Mouse (Mus musculus): Measurements from ENCODE around the gene Calcb. TPM values are rescaled to one million over a fixed set of nuclear protein-coding genes. Genes with fewer than 3 reads are reported as not detected.
"Not testable (repeated sequence)": the region's sequence is repeated elsewhere in the genome, so short reads cannot be mapped to it uniquely, and the experiment has no call there.

Gene Calcb
- total RNA-seq (2021): not detected
- long read RNA-seq, experiment 1: 0 reads
- long read RNA-seq, experiment 2: 0 reads

DNA sequence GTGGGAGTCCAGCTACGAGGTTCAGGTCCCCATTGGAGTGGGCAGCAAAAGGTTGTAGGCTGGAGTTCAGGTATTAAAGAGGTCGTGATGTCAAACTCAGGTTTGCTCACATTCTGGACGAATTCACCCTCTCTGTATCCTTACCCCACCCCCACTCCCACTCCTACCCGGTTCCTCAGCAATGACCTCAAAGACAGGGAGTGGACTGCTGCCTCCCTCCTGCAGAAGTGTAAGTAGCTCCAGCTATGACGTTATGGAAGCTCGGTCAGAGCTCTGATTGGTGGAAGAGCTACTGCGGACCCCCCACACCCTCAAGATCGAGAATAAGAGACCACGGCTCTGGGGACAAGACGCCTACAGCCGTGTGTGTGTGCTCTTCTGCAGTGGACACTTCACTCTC is at the start of gene Calcb:
Calcb (plus strand) TSS at position 344 of the 400 bp plus-strand sequence.
- DNase-seq: no peak

DNA sequence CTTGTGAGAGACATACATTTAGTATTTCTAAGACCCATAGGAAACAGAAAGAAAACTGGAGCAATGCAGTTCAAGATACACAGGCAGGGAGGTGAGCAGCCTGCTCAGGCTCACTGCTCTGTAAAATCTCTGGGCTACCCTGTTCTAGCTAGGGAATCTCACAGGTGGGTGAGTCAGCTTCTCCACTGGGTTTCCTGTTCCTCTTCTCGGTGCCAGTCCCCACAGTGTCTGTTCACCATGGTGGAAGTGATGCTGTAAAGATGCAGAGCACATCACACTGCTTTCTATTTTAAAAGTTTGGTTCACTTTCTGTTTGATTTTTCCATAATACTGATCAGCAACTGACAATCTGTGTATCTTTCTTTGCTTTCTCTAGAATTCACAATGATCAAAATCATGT is 47.0 kb upstream of the Calcb start:
- no peak for DNase-seq

DNA sequence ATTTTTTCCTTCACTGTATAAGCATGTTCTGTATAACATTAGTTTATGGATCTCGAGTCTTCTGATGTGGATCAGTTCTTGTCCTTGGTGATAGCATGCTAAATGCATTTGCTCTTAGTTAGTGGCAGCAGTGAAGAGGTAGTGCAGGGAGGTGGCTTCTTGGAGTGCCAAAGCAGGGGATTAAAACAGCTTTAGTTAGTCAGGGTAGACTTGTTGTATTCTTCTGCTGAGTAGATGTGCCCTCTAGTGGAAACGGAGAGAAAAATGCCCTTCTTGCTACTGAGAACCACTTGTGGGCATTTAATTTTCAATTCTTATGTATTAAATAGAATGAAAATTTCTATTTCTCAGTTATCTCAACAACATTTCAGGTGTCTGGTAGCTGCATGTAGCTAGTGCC is 45.7 kb upstream of the Calcb start:
- DNase-seq: no peak

DNA sequence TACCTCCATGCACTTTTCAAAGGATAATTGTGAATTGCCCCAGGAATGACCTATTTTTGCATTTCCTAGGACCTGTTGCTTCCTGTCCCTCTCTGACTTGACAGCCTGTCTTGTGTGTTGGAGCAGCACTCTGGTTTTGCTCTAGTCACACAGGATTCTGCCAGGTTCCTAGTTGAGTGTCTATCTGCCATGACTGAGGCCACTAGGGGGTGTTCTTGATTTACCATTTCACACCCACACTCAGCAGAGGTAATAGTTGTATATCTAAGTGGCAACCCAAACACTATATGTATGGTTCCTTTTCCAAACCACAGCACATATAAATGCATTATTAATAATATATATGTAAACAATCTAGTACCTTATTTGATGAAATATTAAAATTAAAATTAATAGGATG is 26.1 kb upstream of the Calcb start:
- DNase-seq: no peak

DNA sequence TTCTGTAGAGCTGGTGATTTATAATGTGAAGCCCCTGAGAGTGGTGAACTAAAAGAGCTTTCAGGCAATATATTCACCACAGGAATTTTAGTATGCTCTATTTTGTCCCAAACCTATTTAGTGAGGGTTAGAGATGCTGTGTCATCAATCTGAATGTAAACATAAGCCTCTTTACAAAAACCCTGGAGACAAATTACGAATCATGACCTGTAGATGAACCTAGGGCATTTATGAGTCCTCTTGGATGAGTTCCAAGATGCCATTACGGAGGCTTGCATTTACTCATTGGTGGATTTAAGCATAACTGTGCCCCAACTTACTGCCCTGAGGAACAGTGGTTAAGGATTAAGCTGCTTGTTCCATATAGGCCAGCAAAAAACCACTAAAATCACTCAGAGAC is 17.6 kb upstream of the Calcb start:
- no peak for DNase-seq

DNA sequence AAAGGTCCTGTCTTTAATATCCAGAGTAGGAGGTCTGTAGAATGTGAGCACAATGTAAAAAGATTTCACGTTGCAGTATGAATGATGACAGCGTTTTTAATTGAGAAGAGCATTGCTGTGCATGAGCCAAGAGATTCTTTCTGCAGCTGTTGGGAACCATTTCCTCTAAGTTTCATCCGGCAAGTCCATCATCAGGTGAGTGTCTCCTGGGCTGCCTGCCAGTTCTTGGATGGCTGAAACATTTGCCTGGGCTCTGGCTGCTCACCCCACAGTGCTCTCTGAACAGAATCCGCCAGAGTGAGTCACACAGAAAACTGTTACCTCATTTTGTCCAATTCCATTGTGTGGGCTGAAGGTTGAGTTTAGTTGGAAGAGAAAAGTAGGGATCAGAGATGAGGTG is 11.7 kb upstream of the Calcb start:
- DNase-seq: no peak

DNA sequence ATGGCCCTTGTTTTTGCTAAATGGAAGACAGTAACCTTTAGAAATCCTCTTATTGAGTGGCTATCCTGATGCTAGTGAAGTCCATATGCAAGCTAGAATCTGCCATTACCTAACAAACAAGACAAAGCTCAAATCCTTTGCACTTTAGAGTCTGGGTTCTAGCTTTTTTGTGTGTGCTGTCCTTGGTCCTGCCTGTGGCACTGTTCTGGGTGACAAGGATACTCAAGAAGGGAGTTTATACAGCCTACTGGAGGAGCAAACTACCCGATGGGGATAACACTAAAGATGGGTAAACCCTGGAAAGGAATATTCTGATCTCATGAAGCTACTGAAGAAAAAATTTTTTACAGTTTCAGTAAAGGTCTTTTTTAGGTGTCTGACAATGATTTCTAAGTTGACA is 11.0 kb upstream of the Calcb start:
- no peak for DNase-seq

DNA sequence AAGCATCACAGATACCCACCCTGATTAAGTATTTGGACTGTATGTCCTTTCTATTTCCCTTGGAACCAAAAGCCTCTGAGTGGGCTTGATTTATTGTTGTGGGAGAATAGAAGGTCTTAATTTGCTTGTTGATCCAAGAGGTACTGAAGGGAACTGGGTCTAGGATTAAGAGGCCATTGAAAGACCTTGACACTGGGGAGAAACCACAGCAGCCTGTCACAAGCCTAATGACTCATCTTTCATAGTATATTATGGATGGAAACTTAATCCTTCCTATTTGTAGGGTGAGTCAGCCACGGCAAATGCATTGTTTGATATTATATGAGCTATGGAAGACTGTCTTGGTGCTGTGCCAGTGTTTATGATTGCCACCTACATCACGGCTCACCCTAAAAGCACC is 8.0 kb upstream of the Calcb start:
- DNase-seq: no peak

DNA sequence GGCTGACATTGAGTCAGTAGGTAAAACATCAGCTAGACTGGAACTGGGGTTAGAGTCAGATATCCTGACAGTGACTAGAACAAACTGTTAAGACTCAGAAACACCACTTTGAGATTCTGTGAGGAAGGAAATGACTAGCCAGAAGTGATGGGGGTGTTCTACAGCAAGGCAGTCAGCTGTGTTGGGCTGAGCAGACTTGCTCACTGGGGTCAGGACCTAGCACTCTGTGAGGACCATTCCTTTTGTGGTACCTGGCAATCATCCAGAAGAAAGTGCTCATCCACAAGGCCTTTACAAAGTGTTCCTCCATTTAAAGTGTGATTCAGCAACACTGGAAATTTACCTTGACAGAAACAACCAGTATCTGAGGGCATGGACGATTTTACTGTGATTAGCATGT is 5.9 kb upstream of the Calcb start:
- no peak for DNase-seq

DNA sequence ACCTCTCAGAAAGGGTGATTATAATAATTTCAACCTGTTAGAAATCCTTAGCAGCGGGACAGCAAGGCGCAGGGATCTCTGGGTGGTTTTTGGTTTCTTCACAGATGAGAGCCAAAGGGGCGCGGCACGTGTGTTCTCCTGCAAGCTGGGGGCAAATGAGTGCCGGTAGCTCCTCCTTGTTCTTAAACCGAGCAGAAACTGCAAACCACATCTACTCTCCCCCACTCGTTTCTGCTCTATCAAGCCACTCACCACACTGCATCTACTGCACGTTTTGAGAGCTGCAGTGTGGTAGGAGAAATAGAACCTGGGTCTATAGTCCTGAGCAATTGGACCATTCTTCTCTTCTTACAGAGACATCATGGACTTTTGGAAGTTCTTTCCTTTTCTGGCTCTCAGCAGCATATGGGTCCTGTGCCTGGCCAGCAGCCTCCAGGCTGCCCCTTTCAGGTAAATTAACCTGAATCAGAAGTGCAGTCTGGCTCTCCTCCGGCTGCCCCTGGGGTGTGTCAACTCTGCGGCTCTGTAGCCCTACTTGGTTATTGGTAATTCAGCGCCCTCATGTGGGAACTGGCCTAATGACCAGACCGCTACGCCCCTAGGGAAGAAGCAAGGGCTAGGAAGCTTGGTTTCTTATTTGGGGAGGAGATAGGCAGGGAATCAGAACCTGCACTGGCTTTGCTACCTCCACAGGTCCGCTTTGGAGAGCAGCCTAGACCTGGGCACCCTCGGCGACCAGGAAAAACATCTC is 1.1 kb downstream of the Calcb start:
- DNase-seq: no peak

DNA sequence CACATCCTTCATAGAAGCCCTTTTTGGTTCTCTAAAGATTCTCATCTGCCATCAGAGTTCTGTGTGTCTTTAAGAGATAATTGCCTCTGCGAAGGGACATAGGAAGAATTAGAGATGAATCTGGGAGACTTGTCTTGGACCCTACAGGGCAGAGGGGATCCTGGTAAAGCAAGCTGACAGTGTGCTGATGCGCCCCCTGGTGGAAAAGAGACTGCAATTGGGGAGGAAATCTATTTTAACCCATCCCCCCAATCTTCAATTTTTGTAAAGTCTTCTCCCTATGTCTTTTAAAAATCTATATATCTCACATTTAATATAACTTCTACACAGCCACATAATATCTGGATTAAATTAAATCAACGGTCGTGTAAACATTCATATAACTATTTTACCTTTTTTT is 11.3 kb downstream of the Calcb start:
- not testable (repeated sequence) for DNase-seq

DNA sequence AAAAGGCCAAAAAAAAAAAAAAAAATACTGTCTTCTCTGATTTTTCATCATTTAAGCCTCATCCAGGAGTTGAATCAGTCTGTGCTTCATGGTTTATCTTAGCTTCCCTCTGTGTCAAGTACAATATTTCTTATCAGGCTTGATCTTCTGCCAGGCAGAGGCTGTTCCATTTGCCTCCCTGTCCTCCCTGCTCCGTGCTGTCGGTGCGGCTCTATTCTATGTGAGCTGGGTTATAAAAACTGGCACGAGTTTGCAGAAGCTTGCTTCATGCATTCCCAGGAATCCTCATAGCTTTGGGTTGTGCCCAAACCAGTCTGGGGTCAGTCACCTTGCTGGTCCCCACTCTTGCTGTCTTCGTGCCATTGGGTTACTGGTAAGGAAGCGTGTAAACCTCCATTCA is 12.7 kb downstream of the Calcb start:
- DNase-seq: no peak

DNA sequence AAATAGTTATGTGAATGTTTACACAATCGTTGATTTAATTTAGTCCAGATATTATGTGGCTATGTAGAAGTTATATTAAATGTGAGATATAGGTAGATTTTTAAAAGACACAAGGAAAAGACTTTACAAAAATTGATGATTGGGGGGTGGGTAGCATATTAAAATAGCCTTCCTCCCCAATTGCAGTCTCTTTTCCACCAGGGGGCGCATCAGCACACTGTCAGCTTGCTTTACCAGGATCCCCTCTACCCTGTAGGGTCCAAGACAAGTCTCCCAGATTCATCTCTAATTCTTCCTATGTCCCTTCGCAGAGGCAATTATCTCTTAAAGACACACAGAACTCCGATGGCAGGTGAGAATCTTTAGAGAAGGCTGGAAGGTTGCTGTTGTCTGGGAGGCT is 13.3 kb downstream of the Calcb start:
- not testable (repeated sequence) for DNase-seq

DNA sequence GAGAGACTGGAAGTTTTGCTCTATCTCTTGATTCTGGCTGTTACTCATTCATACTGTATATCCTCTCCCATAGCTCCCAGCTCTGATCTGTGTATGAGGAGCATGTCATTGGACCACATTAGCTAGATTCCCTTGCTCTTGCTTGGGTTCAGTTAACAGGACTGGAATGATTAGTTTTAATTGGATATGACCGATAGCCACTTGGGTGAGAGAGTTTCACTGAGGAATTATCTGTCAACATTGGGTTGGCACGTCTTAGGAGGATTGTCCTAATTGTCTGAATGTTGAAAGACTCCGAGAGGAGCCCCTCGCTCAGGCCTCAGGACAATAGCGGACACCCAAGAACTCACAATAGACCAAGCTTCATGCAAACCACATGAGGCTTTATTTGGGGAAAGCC is 17.8 kb downstream of the Calcb start:
- no peak for DNase-seq

DNA sequence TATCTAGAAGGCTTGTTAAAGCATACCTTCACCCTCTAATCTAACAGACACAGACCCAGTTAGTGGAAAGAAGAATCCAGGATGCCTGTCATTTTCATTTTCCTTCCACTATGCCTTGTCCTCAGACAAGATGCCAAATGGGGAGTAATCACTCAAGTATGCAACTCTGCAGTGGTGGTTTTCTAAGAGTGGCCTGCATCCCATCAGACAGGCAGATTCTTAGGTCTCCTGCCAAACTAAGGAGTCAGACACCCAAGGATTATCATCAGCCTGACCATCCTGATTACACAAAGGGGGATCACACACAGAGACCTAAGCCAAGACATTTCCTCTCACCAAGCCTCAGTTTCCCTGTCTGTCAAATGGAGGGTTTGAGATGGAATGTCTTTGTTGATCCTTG is 19.7 kb downstream of the Calcb start:
- no peak for DNase-seq

DNA sequence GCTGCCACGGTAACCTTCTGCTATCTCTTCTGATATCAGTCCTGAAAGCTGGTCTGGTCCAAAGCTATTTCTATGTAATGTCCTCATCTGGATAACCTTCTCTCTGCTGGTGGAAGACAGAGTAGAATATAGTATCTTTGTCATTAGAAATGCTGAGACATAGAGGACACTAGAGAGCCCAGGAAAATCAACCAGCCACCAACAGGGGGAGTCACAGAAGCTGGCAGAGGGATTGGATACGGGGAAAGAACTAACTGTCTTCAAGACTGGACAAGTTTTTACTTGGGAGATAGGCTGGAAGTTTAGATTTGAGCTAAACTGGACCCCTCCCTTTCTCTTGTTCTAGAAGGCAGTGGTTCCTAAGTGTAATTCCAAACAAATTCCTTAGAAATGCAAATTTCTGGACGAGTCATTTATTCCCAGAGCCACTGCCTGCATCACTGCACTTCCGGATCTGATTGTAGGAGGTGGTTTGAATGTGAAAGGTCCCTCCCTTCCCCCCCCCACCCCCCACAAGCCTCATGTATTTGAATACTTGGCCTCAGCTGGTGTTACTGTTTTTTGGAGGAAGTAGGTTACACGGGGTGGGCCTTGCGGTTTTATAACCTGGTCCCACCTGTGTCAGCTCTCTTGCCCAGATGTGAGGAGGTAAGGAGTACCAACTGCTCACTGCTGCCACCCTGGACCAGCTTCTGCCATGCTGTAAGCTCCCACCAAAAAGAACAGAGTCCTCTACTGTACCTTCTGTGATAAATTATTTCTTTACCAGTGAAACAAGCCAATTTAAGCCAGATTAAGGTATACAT is 22.1 kb downstream of the Calcb start:
- no peak for DNase-seq

DNA sequence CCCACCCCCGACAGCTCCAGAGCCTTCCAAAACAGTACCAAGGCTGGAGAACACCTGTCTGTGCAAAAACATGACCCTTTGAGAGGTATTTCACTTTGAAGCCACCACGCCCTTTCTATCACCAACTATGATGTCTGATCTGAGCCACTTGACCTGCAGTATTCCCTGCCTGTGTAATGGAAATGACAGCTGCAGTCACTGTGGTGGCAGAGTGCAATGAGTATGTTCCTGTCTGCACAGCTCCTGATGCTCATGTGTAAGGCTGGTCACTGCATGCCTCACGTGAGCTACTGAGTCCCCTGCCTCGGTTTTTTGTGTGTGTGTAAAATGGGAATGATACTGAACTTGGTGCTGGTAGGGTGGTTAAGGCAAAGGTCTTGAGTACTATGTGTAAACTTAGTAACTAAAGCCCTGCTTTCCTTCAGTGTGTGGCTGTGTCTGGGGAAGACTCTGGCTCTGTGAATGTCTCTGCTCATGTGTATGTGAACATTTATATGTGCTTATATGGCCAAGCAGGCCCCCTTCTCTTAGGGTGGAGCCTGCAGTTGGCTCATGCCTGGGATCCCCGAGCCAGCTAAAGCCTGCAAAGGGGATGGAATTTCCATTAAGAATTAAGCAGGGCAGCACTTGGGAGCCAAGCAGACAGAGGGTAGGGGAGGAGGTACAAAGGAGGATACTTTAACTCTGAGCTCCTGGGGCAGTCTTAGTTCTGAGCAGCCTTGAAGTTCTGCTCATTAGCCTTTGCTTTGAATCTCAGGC is 24.8 kb downstream of the Calcb start, which contains the start of gene Insc:
Insc (plus strand) TSS at position 673 of the 759 bp plus-strand sequence.
- DNase-seq: no peak

DNA sequence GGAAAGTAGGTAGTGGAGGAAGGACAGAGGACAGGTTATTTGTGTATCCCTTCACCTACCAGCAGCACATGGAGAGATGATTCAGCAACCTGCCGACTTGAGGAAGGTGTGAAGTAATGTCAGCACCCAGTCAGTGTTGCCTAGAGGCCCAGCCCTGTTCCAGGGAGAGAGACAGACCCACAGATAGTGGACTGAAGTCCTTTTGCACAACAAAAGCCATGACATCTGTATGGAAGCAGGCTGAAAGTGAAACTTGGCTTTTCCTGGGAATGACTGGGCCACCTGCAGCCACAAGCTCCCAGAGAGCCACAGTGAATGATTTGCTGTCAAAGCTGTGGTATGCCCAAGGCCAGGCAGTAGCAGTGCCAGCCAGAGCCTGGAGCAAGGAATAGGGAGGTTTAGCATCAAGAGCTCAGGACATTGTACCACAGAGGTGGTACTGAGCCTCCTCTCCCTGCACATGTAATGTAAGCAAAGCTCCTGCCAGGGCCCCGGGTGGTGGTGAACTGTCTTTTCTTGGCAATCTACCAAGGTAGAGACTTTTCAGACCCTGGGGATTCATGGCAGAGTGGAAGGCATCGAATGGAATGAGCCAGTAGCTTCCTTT is 26.3 kb downstream of the Calcb start:
- no peak for DNase-seq

DNA sequence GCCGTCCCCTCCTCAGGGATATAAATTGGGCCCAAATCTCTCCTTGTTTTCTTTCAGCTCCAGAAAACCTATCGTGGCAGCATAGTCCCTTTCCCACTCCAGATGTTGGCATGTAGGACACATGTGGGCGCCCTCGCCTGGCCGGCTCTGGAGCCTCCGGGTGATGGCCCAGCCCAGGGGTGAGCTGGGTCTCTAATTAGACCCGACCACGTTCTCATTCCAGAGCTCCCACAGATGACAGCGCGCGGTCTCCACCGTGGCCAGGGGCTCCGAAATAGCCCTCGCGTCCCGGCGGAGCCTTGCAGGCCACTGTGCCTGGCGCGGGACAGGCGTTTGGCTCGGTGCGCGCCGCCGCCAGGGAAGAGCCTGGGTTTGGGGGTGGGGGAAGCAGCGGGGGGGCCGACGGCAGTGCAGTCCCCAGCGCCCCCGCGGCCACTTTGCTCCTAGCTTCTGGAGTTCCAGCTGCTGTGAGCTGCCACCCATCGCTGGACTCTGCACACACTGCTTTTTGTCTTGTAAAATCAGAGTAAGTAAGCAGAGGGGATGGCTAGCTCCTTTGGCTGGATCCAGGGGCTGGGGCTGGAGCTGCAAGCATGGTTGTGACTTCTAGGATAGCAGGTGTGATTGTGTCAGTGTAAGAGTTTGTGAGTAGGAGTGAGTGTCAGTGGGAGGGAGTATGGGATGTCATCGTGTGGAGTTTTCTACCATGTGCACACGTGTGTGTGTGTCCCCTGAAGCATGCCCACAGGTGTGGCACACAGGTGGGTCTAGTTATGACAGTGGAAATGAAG is 27.2 kb downstream of the Calcb start:
- peak; percentile 23 for DNase-seq

DNA sequence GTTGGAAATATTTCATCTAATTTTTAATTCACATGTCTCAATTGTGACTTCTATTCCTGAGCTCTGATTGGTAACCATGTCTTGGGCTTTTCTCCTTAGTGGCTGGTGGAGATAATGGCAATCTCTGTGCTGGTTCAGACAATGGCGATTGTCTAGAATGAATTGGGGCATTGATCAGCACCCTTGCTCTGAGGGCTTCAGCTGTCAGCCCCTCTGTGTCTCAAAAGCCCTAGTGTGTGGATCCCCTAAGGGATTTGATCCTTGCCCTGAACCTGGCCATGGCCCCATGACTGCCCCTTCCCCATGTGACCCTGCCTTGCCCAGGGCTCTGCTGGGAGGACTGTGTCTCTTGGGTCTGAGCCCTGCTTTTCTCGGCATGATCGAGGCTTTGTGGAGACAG is 29.2 kb downstream of the Calcb start:
- DNase-seq: no peak

DNA sequence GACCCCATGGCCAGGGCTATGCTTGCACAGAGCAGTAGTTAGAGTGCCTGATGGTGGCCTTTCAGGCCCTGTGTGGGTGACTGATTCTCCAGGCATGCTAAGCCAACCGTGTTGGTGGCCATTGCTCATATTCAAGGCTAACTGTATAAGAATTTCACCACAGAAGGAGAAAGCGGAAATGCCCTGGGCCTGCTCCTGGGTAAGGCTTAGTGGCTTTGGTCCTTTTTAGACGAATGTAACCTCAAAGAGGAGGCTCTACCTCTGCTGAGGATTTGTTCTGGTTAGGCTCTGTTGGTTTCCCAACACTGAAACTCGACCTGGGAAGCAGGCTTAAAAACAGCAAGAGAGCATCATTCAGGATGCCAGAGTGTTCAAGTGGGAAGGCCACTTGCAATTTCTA is 29.8 kb downstream of the Calcb start:
- DNase-seq: no peak

DNA sequence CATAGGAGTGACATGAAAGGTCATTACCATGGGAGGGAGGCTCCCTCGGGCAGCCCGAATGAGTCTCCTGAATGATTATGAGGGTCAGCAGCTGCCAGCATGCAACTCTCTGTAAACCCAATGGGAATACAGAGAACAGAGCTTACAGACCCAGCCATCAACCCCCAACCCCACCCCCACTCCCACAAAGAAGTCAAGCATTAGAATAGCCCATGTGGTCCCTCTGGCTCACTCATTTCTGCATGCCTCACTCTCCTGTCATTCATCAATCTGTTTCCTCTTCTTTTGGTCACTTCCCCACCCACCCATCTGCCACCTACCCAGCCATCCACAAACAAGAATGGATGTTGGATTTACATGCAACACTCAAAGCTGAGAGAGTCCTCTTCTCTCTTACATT is 35.0 kb downstream of the Calcb start:
- DNase-seq: no peak

All from gastrocnemius, postnatal 25 days (tissue).